ENCODE assay signal across 16 mouse cellular contexts in genomic region chr19:10070186-10070980, GRCm38 (mm10). TPM values are rescaled to one million over a fixed set of nuclear protein-coding genes. Genes with fewer than 3 reads are reported as not detected.
DNase-seq lines count a peak whose midpoint lies in the region; ATAC-seq lines count a peak whose summit lies in the region.
"Had no signal": no experiment of that assay in that cellular context is flagged by ENCODE, and none has a peak within 500 bp of the region (broad histone marks: within the 10 kb centered on the region; RNA-seq: fewer than 3 reads in every experiment).

No protein-coding gene starts in this region.

- H3K9ac ChIP-seq in kidney, embryonic 15.5 days: no peak overlapping the region
- H3K9ac ChIP-seq: heart, embryonic 13.5 days; hindbrain, embryonic 13.5 days had no signal

- no peaks in the 10 kb centered on the region for H3K4me1 ChIP-seq in kidney, embryonic 15.5 days
- H3K4me1 ChIP-seq: heart, embryonic 13.5 days; hindbrain, embryonic 13.5 days; limb, embryonic 10.5 days had no signal

- 87% methylated on average over 8 of the region's 8 CpGs for WGBS in kidney, embryonic 15.5 days

- no peak for ATAC-seq in kidney, embryonic 15.5 days (replicated peaks; ENCODE audit: low FRiP score)

- H3K27ac ChIP-seq in kidney, embryonic 15.5 days: no peak overlapping the region
- H3K27ac ChIP-seq: heart, embryonic 13.5 days; limb, embryonic 10.5 days; macrophage had no signal

- H3K36me3 ChIP-seq in kidney, embryonic 15.5 days: peaks cover 100% of the 10 kb centered on the region

- H3K4me3 ChIP-seq in kidney, embryonic 15.5 days (replicated peaks): no peak overlapping the region
- H3K4me3 ChIP-seq: erythroblast, embryonic 14.5 days; gastrocnemius, adult 2 months; heart, embryonic 13.5 days; hindbrain, embryonic 13.5 days; limb, embryonic 10.5 days had no signal

- H3K4me2 ChIP-seq in kidney, embryonic 15.5 days: no peak overlapping the region
- H3K4me2 ChIP-seq: heart, embryonic 13.5 days; hindbrain, embryonic 13.5 days had no signal

- H3K9me3 ChIP-seq in kidney, embryonic 15.5 days (replicated peaks): no peaks in the 10 kb centered on the region
- H3K9me3 ChIP-seq: heart, embryonic 13.5 days; hindbrain, embryonic 13.5 days had no signal

- no peaks in the 10 kb centered on the region for H3K27me3 ChIP-seq in kidney, embryonic 15.5 days
- H3K27me3 ChIP-seq: heart, embryonic 13.5 days; hindbrain, embryonic 13.5 days had no signal

- DNase-seq in cerebellum, postnatal 10 days: peak; percentile 38 to 55
- DNase-seq in cerebellum, adult 11 months: no peak
- DNase-seq in kidney, adult 9 months: peak; percentile 91
- DNase-seq in kidney, postnatal 25 days: peak; percentile 72 to 84
- peak; percentile 52 for DNase-seq in thymus, postnatal 25 days
- DNase-seq in urinary bladder, postnatal 25 days (ENCODE audit: low spot score): no peak
- DNase-seq in Muller cell, postnatal 12 days (ENCODE audit: inconsistent ontology term): no peak
- DNase-seq: embryo, embryonic 11 days; gastrocnemius, adult 2 months; lung, adult 18-20 months had no signal

RNA-seq across cellular contexts. Expression of gene Fads3, which starts 29.0 kb away (rescaled TPM):
- 21.5 and 22.3 TPM in 2 replicates for polyA plus RNA-seq in kidney, embryonic 15.5 days (2015; fragmentation: Nextera tagmentation; extraction: Ambion mirVana)

RNA-seq across cellular contexts. Expression of gene Fads2, which starts 31.2 kb away (rescaled TPM):
- 76.5 and 98.4 TPM in 2 replicates for polyA plus RNA-seq in kidney, embryonic 15.5 days (2015; fragmentation: Nextera tagmentation; extraction: Ambion mirVana)

Comparison
In these comparisons a context has a peak if more than half of its experiments do, and no peak if none do; other contexts are left out.
1. DNase-seq: peak in cerebellum, postnatal 10 days (2 of 2), kidney, adult 9 months (single experiment), kidney, postnatal 25 days (2 of 2) and thymus, postnatal 25 days (single experiment); none in cerebellum, adult 11 months (single experiment), urinary bladder, postnatal 25 days (single experiment) and Muller cell, postnatal 12 days (single experiment).